Mouse (Mus musculus) macrophage (primary cell): Measurements from ENCODE around the gene Cd36. TPM values are rescaled to one million over a fixed set of nuclear protein-coding genes. Genes with fewer than 3 reads are reported as not detected.
"Not testable (repeated sequence)": the region's sequence is repeated elsewhere in the genome, so short reads cannot be mapped to it uniquely, and the experiment has no call there.

Experiments
- H3K27ac ChIP-seq: fragments of 350-480 bp; formaldehyde crosslinking; 2 replicates; pipeline ENCODE4 v1.9.0; 2021
- H3K36me3 ChIP-seq: fragments of 350-480 bp; formaldehyde crosslinking; 2 replicates; pipeline ENCODE4 v1.9.0; 2021; ENCODE audit errors: inconsistent target
- H3K4me3 ChIP-seq: fragments of 350-480 bp; formaldehyde crosslinking; 2 replicates; pipeline ENCODE4 v1.9.0; 2021; ENCODE audit errors: inconsistent target
- H3K79me2 ChIP-seq: fragments of 350-480 bp; formaldehyde crosslinking; 2 replicates; pipeline ENCODE4 v1.9.0; 2021; ENCODE audit errors: inconsistent target
- WGBS: methylation state at CpG from one replicate; pipeline ENCODE4 v1.1.7; 2026; ENCODE audit warnings: inconsistent platforms; ENCODE audit not compliant: missing documents; 5-methylcytosine and 5-hydroxymethylcytosine counted together
- polyA plus RNA-seq: library from polyadenylated mRNA; stranded (reverse); fragments of 250-400 nt; gene quantifications from 3 replicates; pipeline ENCODE4 v1.2.4, GENCODE M21; 2018; ENCODE audit warnings: inconsistent platforms
- total RNA-seq, 78 experiments: library from RNA; depleted of rRNA; stranded (reverse); fragments of 250-400 nt; gene quantifications; 1 replicate in 9 of 78; 2 replicates in 24 of 78; 3 replicates in 43 of 78; 4 replicates in 2 of 78; pipeline ENCODE4 v1.2.4; 2018; ENCODE audit warnings: inconsistent platforms in 56 of 78

Gene Cd36
- 100 to 1,000 TPM in 8 of 26 experiments, 10 to 100 TPM in 17, 1 to 10 TPM in 1; 9.6 to 358 (median 52.5) TPM for total RNA-seq (2018; cell fraction: chromatin; rRNA removed)
- total RNA-seq (2018; cell fraction: cytosol; rRNA removed): 100 to 1,000 TPM in 25 of 26 experiments, 10 to 100 TPM in 1; 65.8 to 754 (median 283) TPM
- total RNA-seq (2018; cell fraction: nucleus; rRNA removed): 1,000 to 10,000 TPM in 1 of 26 experiments, 100 to 1,000 TPM in 15, 10 to 100 TPM in 10; 47.4 to 1,012 (median 148) TPM
- 128 to 1,439 TPM (median 932 TPM) in 3 replicates for polyA plus RNA-seq

GRCm38 (mm10) chr5:17888598-17888997 is at the start of gene Cd36:
Gene Cd36, minus strand, starts transcription at chr5:17888801.
- no peak within 1 kb of the TSS for H3K4me3 ChIP-seq
- no peak within 1 kb of the TSS for H3K27ac ChIP-seq
- no peaks in the 10 kb centered on the region for H3K36me3 ChIP-seq
- no peaks in the 10 kb centered on the region for H3K79me2 ChIP-seq
- WGBS: 84% methylated on average over 5 of the region's 5 CpGs

GRCm38 (mm10) chr5:17934501-17934900 is 45.9 kb upstream of the Cd36 start:
- no peaks in the 10 kb centered on the region for H3K36me3 ChIP-seq
- no peak overlapping the region for H3K27ac ChIP-seq
- H3K79me2 ChIP-seq: no peaks in the 10 kb centered on the region
- no peak overlapping the region for H3K4me3 ChIP-seq
- WGBS: 94% methylated on average over 1 of the region's 1 CpGs

GRCm38 (mm10) chr5:17931588-17931987 is 43.0 kb upstream of the Cd36 start:
- H3K36me3 ChIP-seq, H3K27ac ChIP-seq, H3K4me3 ChIP-seq, H3K79me2 ChIP-seq: not testable (repeated sequence)
- WGBS: 95% methylated on average over 2 of the region's 2 CpGs

- Histone ChIP-seq H3K79me2 (no peaks in the 10 kb centered on the region), H3K27ac (no peak overlapping the region), H3K36me3 (no peaks in the 10 kb centered on the region), H3K4me3 (no peak overlapping the region)
- 95% methylated on average over 7 of the region's 7 CpGs for WGBS
These were observed 40.5 kb upstream of the Cd36 start for GRCm38 (mm10) chr5:17929006-17929567.

GRCm38 (mm10) chr5:17928471-17928870 is 39.9 kb upstream of the Cd36 start:
- Histone ChIP-seq H3K36me3 (no peaks in the 10 kb centered on the region), H3K4me3 (no peak overlapping the region), H3K27ac (no peak overlapping the region), H3K79me2 (no peaks in the 10 kb centered on the region)
- 87% methylated on average over 4 of the region's 4 CpGs for WGBS

- no peaks in the 10 kb centered on the region for H3K36me3 ChIP-seq
- no peaks in the 10 kb centered on the region for H3K79me2 ChIP-seq
- H3K4me3 ChIP-seq: no peak overlapping the region
- 79% methylated on average over 2 of the region's 2 CpGs for WGBS
- H3K27ac ChIP-seq: no peak overlapping the region
These were observed 35.5 kb upstream of the Cd36 start for GRCm38 (mm10) chr5:17924085-17924518.

GRCm38 (mm10) chr5:17923648-17924047 is 35.0 kb upstream of the Cd36 start:
- Histone ChIP-seq H3K4me3 (no peak overlapping the region), H3K36me3 (no peaks in the 10 kb centered on the region), H3K27ac (no peak overlapping the region), H3K79me2 (no peaks in the 10 kb centered on the region)
- WGBS: 96% methylated on average over 3 of the region's 3 CpGs

GRCm38 (mm10) chr5:17918966-17919365 is 30.4 kb upstream of the Cd36 start:
- Histone ChIP-seq H3K36me3 (no peaks in the 10 kb centered on the region), H3K27ac (no peak overlapping the region), H3K4me3 (no peak overlapping the region), H3K79me2 (no peaks in the 10 kb centered on the region)
- 87% methylated on average over 5 of the region's 5 CpGs for WGBS

GRCm38 (mm10) chr5:17904766-17905165 is 16.2 kb upstream of the Cd36 start:
- H3K79me2 ChIP-seq: no peaks in the 10 kb centered on the region
- no peak overlapping the region for H3K27ac ChIP-seq
- 89% methylated on average over 7 of the region's 7 CpGs for WGBS
- H3K4me3 ChIP-seq: no peak overlapping the region
- H3K36me3 ChIP-seq: no peaks in the 10 kb centered on the region

- Histone ChIP-seq H3K4me3 (no peak overlapping the region), H3K27ac (no peak overlapping the region), H3K79me2 (no peaks in the 10 kb centered on the region), H3K36me3 (no peaks in the 10 kb centered on the region)
- WGBS: 41% methylated on average over 3 of the region's 3 CpGs
These were observed 10.3 kb upstream of the Cd36 start for GRCm38 (mm10) chr5:17898948-17899347.

- H3K79me2 ChIP-seq, H3K36me3 ChIP-seq, H3K4me3 ChIP-seq, H3K27ac ChIP-seq: not testable (repeated sequence)
- 100% methylated on average over 5 of the region's 5 CpGs for WGBS
These were observed 9.0 kb upstream of the Cd36 start for GRCm38 (mm10) chr5:17897641-17898040.

- 92% methylated on average over 2 of the region's 2 CpGs for WGBS
- H3K27ac ChIP-seq: no peak overlapping the region
- no peaks in the 10 kb centered on the region for H3K36me3 ChIP-seq
- H3K4me3 ChIP-seq: no peak overlapping the region
- H3K79me2 ChIP-seq: no peaks in the 10 kb centered on the region
These were observed 5.1 kb upstream of the Cd36 start for GRCm38 (mm10) chr5:17893577-17894172.

- H3K4me3 ChIP-seq: no peak overlapping the region
- no peaks in the 10 kb centered on the region for H3K36me3 ChIP-seq
- WGBS: 100% methylated on average over 1 of the region's 1 CpGs
- H3K27ac ChIP-seq: no peak overlapping the region
- H3K79me2 ChIP-seq: no peaks in the 10 kb centered on the region
These were observed 690 bp upstream of the Cd36 start for GRCm38 (mm10) chr5:17889291-17889690.

GRCm38 (mm10) chr5:17886377-17886776 is 2.2 kb downstream of the Cd36 start:
- WGBS: 88% methylated on average over 3 of the region's 3 CpGs
- no peak overlapping the region for H3K27ac ChIP-seq
- no peaks in the 10 kb centered on the region for H3K36me3 ChIP-seq
- no peak overlapping the region for H3K4me3 ChIP-seq
- no peaks in the 10 kb centered on the region for H3K79me2 ChIP-seq

GRCm38 (mm10) chr5:17883357-17883875 is 5.2 kb downstream of the Cd36 start:
- H3K79me2 ChIP-seq: no peaks in the 10 kb centered on the region
- H3K4me3 ChIP-seq: no peak overlapping the region
- no peak overlapping the region for H3K27ac ChIP-seq
- no peaks in the 10 kb centered on the region for H3K36me3 ChIP-seq
- WGBS: 96% methylated on average over 3 of the region's 3 CpGs
